13 mouse cellular contexts compared by ENCODE assay signal in genomic region chr5:37105531-37106456, GRCm38 (mm10). TPM values are rescaled to one million over a fixed set of nuclear protein-coding genes. Genes with fewer than 3 reads are reported as not detected.
DNase-seq lines count a peak whose midpoint lies in the region; ATAC-seq and TF ChIP-seq lines count a peak whose summit lies in the region.
"Had no signal": no experiment of that assay in that cellular context is flagged by ENCODE, and none has a peak within 500 bp of the region (broad histone marks: within the 10 kb centered on the region; RNA-seq: fewer than 3 reads in every experiment).

No protein-coding gene starts in this region.

- H3K36me3 ChIP-seq in forebrain, embryonic 12.5 days (replicated peaks), result no peaks in the 10 kb centered on the region
- no peaks in the 10 kb centered on the region for H3K36me3 ChIP-seq in forebrain, embryonic 10.5 days (replicated peaks)
- no peaks in the 10 kb centered on the region for H3K36me3 ChIP-seq in midbrain, embryonic 11.5 days (ENCODE audit: control insufficient read depth, insufficient read depth, low read length)
- H3K36me3 ChIP-seq in midbrain, embryonic 10.5 days, result no peaks in the 10 kb centered on the region
- H3K36me3 ChIP-seq in hindbrain, postnatal 0 days (ENCODE audit: insufficient read depth, low read length), result no peaks in the 10 kb centered on the region
- H3K36me3 ChIP-seq in lung, postnatal 0 days (ENCODE audit: insufficient read depth, low read length), result no peaks in the 10 kb centered on the region
- no peaks in the 10 kb centered on the region for H3K36me3 ChIP-seq in heart, embryonic 11.5 days (ENCODE audit: control insufficient read depth, insufficient read depth, low read length)

- H3K4me1 ChIP-seq in forebrain, embryonic 12.5 days, result peaks cover 9% of the 10 kb centered on the region; the same call in 1 of the 2 replicates
- H3K4me1 ChIP-seq in forebrain, embryonic 10.5 days, result 0 out of 2 replicates have a peak, but pooled peaks cover 7% of the 10 kb centered on the region
- H3K4me1 ChIP-seq in midbrain, embryonic 11.5 days (ENCODE audit: control insufficient read depth, insufficient read depth, low read length), result no peaks in the 10 kb centered on the region
- H3K4me1 ChIP-seq in midbrain, embryonic 10.5 days, result peaks cover 11% of the 10 kb centered on the region; the same call in 1 of the 2 replicates
- peaks cover 4% of the 10 kb centered on the region; the same call in 1 of the 2 replicates for H3K4me1 ChIP-seq in hindbrain, postnatal 0 days (ENCODE audit: insufficient read depth, low read length)
- H3K4me1 ChIP-seq in lung, postnatal 0 days (ENCODE audit: insufficient read depth, low read depth, low read length), result no peaks in the 10 kb centered on the region
- no peaks in the 10 kb centered on the region for H3K4me1 ChIP-seq in heart, embryonic 11.5 days (ENCODE audit: control insufficient read depth, insufficient read depth, low read length)

- no peaks in the 10 kb centered on the region for H3K27me3 ChIP-seq in forebrain, embryonic 12.5 days
- H3K27me3 ChIP-seq in forebrain, embryonic 10.5 days (ENCODE audit: poor library complexity, severe bottlenecking), result 0 out of 2 replicates have a peak, but pooled peaks cover 4% of the 10 kb centered on the region
- H3K27me3 ChIP-seq in midbrain, embryonic 11.5 days (ENCODE audit: control insufficient read depth, insufficient read depth, low read length), result no peaks in the 10 kb centered on the region
- no peaks in the 10 kb centered on the region for H3K27me3 ChIP-seq in midbrain, embryonic 10.5 days (ENCODE audit: low read depth, poor library complexity, severe bottlenecking)
- H3K27me3 ChIP-seq in hindbrain, postnatal 0 days (ENCODE audit: insufficient read depth, low read length), result no peaks in the 10 kb centered on the region
- H3K27me3 ChIP-seq in lung, postnatal 0 days (replicated peaks; ENCODE audit: insufficient read depth, low read length), result no peaks in the 10 kb centered on the region
- H3K27me3 ChIP-seq in heart, embryonic 11.5 days (ENCODE audit: control insufficient read depth, insufficient read depth, low read length), result peaks cover 3% of the 10 kb centered on the region; the same call in 1 of the 2 replicates

- no peak overlapping the region for H3K9ac ChIP-seq in forebrain, embryonic 12.5 days
- H3K9ac ChIP-seq in midbrain, embryonic 11.5 days (ENCODE audit: low read length), result no peak overlapping the region
- 0 out of 2 replicates have a peak overlapping the region, but pooled peaks have one; percentile 13 for H3K9ac ChIP-seq in hindbrain, postnatal 0 days (replicated peaks; ENCODE audit: low read length)
- H3K9ac ChIP-seq in lung, postnatal 0 days (replicated peaks; ENCODE audit: low read depth), result no peak overlapping the region
- no peak overlapping the region for H3K9ac ChIP-seq in heart, embryonic 11.5 days (ENCODE audit: low read depth, low read length)
- H3K9ac ChIP-seq: liver, embryonic 14.5 days had no signal

- peak; percentile 51; the same call in 1 of the 2 replicates for ATAC-seq in forebrain, embryonic 12.5 days (ENCODE audit: low FRiP score)
- ATAC-seq in midbrain, embryonic 11.5 days (ENCODE audit: low FRiP score), result 0 out of 2 replicates have a peak, but pooled peaks have one; percentile 41
- ATAC-seq in hindbrain, postnatal 0 days, result peak; percentile 74
- no peak for ATAC-seq in lung, postnatal 0 days
- ATAC-seq in heart, embryonic 11.5 days (replicated peaks; ENCODE audit: insufficient number of reproducible peaks, low FRiP score, low TSS enrichment), result no peak

- no peak overlapping the region for H3K4me2 ChIP-seq in forebrain, embryonic 12.5 days
- no peak overlapping the region for H3K4me2 ChIP-seq in midbrain, embryonic 11.5 days
- H3K4me2 ChIP-seq in hindbrain, postnatal 0 days (ENCODE audit: low read depth, low read length), result no peak overlapping the region
- no peak overlapping the region for H3K4me2 ChIP-seq in lung, postnatal 0 days (replicated peaks; ENCODE audit: low read depth, low read length)
- no peak overlapping the region for H3K4me2 ChIP-seq in heart, embryonic 11.5 days

- DNase-seq in forebrain, embryonic 10.5 days (ENCODE audit: extremely low spot score, low spot score), result no peak
- peak; percentile 80 for DNase-seq in midbrain, embryonic 11.5 days (ENCODE audit: low spot score, missing footprints)
- DNase-seq in midbrain, embryonic 10.5 days (ENCODE audit: low spot score), result no peak
- peak; percentile 74 for DNase-seq in hindbrain, postnatal 0 days (ENCODE audit: low spot score)
- DNase-seq in retina, postnatal 1 day, result peak; percentile 40
- DNase-seq in lung, postnatal 0 days (ENCODE audit: low spot score), result no peak
- DNase-seq: adrenal gland, postnatal 10 days; gastrocnemius, adult 2 months; heart, postnatal 4 days; kidney, adult 9 months had no signal

- no peak overlapping the region for H3K27ac ChIP-seq in forebrain, embryonic 12.5 days
- no peak overlapping the region for H3K27ac ChIP-seq in forebrain, embryonic 10.5 days
- no peak overlapping the region for H3K27ac ChIP-seq in midbrain, embryonic 11.5 days (ENCODE audit: low read depth, low read length)
- H3K27ac ChIP-seq in midbrain, embryonic 10.5 days (replicated peaks), result no peak overlapping the region
- H3K27ac ChIP-seq in hindbrain, postnatal 0 days, result peak overlapping the region; percentile 70
- no peak overlapping the region for H3K27ac ChIP-seq in lung, postnatal 0 days (ENCODE audit: low read length)
- H3K27ac ChIP-seq in heart, embryonic 11.5 days (ENCODE audit: low read depth, low read length), result no peak overlapping the region
- H3K27ac ChIP-seq: gastrocnemius, adult 2 months; liver, embryonic 14.5 days had no signal

- TF ChIP-seq CTCF in hindbrain, postnatal 0 days (IDR thresholded peaks at IDR 0.05; ENCODE audit: low read depth), result no peak
- TF ChIP-seq CTCF in lung, postnatal 0 days (IDR thresholded peaks at IDR 0.05), result no peak

- no peak overlapping the region for H3K4me3 ChIP-seq in forebrain, embryonic 12.5 days (replicated peaks)
- no peak overlapping the region for H3K4me3 ChIP-seq in forebrain, embryonic 10.5 days
- H3K4me3 ChIP-seq in midbrain, embryonic 11.5 days (ENCODE audit: low read depth, low read length), result no peak overlapping the region
- no peak overlapping the region for H3K4me3 ChIP-seq in midbrain, embryonic 10.5 days
- H3K4me3 ChIP-seq in hindbrain, postnatal 0 days (ENCODE audit: low read length), result no peak overlapping the region
- H3K4me3 ChIP-seq in lung, postnatal 0 days (ENCODE audit: low read depth, low read length), result no peak overlapping the region
- H3K4me3 ChIP-seq in heart, embryonic 11.5 days (ENCODE audit: low read depth, low read length), result no peak overlapping the region
- H3K4me3 ChIP-seq: gastrocnemius, adult 2 months had no signal

- WGBS in forebrain, embryonic 12.5 days, result 81% methylated on average over 23 of the region's 23 CpGs
- 84% methylated on average over 23 of the region's 23 CpGs for WGBS in forebrain, embryonic 10.5 days
- WGBS in midbrain, embryonic 11.5 days, result 78% methylated on average over 23 of the region's 23 CpGs
- WGBS in midbrain, embryonic 10.5 days, result 84% methylated on average over 23 of the region's 23 CpGs
- 59% methylated on average over 23 of the region's 23 CpGs for WGBS in hindbrain, postnatal 0 days
- WGBS in lung, postnatal 0 days, result 69% methylated on average over 23 of the region's 23 CpGs
- WGBS in heart, embryonic 11.5 days (ENCODE audit: insufficient replicate concordance), result 75% methylated on average over 23 of the region's 23 CpGs

- no peak for TF ChIP-seq EP300 in lung, postnatal 0 days (IDR thresholded peaks at IDR 0.05)

- H3K9me3 ChIP-seq in forebrain, embryonic 12.5 days, result no peaks in the 10 kb centered on the region
- H3K9me3 ChIP-seq in forebrain, embryonic 10.5 days, result no peaks in the 10 kb centered on the region
- H3K9me3 ChIP-seq in midbrain, embryonic 11.5 days (ENCODE audit: control insufficient read depth, low read length), result no peaks in the 10 kb centered on the region
- no peaks in the 10 kb centered on the region for H3K9me3 ChIP-seq in midbrain, embryonic 10.5 days (replicated peaks)
- no peaks in the 10 kb centered on the region for H3K9me3 ChIP-seq in hindbrain, postnatal 0 days (ENCODE audit: low read length)
- H3K9me3 ChIP-seq in lung, postnatal 0 days (ENCODE audit: low read length), result no peaks in the 10 kb centered on the region
- H3K9me3 ChIP-seq in heart, embryonic 11.5 days (replicated peaks; ENCODE audit: control insufficient read depth, low read length), result no peaks in the 10 kb centered on the region

RNA-seq across cellular contexts. Expression of gene Gm1043, which starts 20.6 kb away (rescaled TPM):
- 0.29 and 0.31 TPM in 2 replicates for polyA plus RNA-seq in forebrain, embryonic 12.5 days (2016; fragmentation: Nextera tagmentation; extraction: Ambion mirVana)
- not detected in 2 replicates for polyA plus RNA-seq in forebrain, embryonic 10.5 days (2016; fragmentation: Nextera tagmentation; extraction: Ambion mirVana)
- 0.04 TPM in 2 replicates for polyA plus RNA-seq in midbrain, embryonic 11.5 days (2014; fragmentation: Nextera tagmentation; extraction: Ambion mirVana)
- polyA plus RNA-seq in midbrain, embryonic 10.5 days (2016; fragmentation: Nextera tagmentation; extraction: Ambion mirVana), result 0.01 and 0.05 TPM in 2 replicates
- total RNA-seq in hindbrain, postnatal 0 days (2014; rRNA removed), result 17.4 and 20.0 TPM in 2 replicates
- 1.5 and 1.7 TPM in 2 replicates for polyA plus RNA-seq in hindbrain, postnatal 0 days (2015; fragmentation: Nextera tagmentation; extraction: Ambion mirVana)
- not detected in 2 replicates for polyA plus RNA-seq in lung, postnatal 0 days (2015; fragmentation: Nextera tagmentation; extraction: Ambion mirVana)
- not detected in 2 replicates for polyA plus RNA-seq in heart, embryonic 11.5 days (2014; fragmentation: Nextera tagmentation; extraction: Ambion mirVana)
- total RNA-seq: gastrocnemius, adult 2 months; heart, postnatal 4 days had no signal
- polyA plus RNA-seq: liver, embryonic 14.5 days had no signal

Comparison
In these comparisons a context has a peak if more than half of its experiments do, and no peak if none do; other contexts are left out.
1. DNase-seq: peak in midbrain, embryonic 11.5 days (single experiment), hindbrain, postnatal 0 days (single experiment) and retina, postnatal 1 day (single experiment); none in forebrain, embryonic 10.5 days (single experiment), midbrain, embryonic 10.5 days (single experiment) and lung, postnatal 0 days (single experiment).
2. ATAC-seq: peak in forebrain, embryonic 12.5 days (single experiment), midbrain, embryonic 11.5 days (single experiment) and hindbrain, postnatal 0 days (single experiment); none in lung, postnatal 0 days (single experiment) and heart, embryonic 11.5 days (single experiment).